Mouse (Mus musculus): ENCODE measurements around the gene Atp2b2.

Atp2b2 gene

GRCm38 (mm10) chr6:113890023-113890857 lies 152.2 kb downstream of the Atp2b2 start:
- DNase-seq (ENCODE audit: low read depth, low spot score) = peak; percentile 79

DNA sequence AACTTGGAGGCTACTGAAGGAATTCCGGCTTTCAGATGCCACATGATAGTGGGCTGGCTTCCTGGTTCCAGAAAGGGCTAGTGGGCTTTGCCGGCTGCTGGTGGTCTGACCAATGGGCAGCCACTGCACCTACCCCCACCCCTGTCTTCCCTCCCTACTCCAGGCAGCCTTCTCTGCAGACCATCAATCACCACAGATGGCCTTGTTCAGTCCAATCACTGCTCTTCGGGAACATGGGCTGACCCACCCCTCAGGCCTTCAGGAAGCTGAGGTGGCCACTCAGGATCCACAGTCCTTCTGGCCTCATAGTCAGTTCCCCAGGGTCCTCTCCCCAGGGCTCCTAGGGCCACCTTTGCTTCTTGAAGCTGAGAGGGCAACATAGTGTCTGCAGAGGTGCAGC lies 153.2 kb downstream of the Atp2b2 start:
- DNase-seq (ENCODE audit: low read depth, low spot score) = peak; percentile 51

- no peak for DNase-seq (ENCODE audit: low read depth, low spot score)
Measured at GRCm38 (mm10) chr6:113886886-113887285, 155.5 kb downstream of the Atp2b2 start.

GRCm38 (mm10) chr6:113884806-113885205 lies 157.6 kb downstream of the Atp2b2 start:
- no peak for DNase-seq (ENCODE audit: low read depth, low spot score)

DNA sequence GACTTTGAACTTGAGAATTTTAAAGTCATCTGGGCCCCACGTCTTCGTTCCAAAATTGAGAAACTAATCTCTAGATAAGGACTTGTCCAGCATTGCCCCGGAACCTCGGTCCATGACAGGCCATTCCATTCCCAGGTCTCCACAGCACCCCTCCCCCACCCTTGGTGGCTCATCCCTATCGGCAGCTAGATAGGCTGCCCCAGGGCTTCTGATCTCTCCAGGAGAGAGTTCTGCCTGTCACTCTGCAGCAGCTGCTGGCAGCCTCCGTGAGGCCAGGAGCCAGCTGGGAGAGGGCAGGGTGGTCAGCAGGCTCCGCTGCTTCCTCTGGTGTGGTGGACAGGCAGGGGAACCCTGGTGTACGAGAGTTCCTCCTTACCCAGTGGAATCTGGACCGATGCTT lies 159.2 kb downstream of the Atp2b2 start:
- DNase-seq (ENCODE audit: low read depth, low spot score) = no peak

- peak; percentile 89 for DNase-seq (ENCODE audit: low read depth, low spot score)
Measured at GRCm38 (mm10) chr6:113882396-113882795, 160.0 kb downstream of the Atp2b2 start.

DNA sequence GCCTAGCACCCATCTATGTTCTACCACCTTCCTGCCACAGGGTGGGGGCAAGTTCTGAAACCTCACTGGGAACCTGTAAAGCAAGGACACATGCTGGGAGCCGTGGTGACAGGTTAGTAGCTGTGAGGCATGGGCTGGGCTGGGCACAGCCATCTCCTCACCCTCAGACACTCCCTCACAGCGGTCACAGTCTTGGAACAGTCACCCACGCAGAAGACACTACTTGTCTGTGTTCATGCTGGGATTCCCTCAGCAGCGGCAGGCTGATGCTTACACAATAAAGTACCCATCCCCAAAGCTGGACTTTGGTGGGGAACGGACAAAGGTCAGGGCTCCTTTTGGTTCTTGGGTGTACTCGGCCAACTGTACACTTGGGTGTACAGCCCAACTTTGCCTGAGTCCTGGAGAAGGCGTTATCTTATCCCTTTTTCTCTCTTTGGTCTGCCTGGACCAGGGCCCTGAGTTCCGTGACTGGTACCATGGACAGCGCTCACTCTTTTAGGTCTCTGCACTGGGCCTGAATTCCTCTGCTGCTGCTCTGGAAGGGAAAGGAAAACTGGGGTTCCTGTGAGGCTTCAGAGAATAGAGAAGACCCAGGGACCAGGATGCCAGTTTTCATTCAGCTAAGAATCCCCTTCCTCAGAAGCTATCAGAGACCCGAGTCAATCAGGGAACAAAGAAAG lies 160.7 kb downstream of the Atp2b2 start:
- DNase-seq (ENCODE audit: low read depth, low spot score) = peak; percentile 71

- peak; percentile 59 for DNase-seq (ENCODE audit: low read depth, low spot score)
Measured at GRCm38 (mm10) chr6:113879366-113879765, 163.0 kb downstream of the Atp2b2 start.

DNA sequence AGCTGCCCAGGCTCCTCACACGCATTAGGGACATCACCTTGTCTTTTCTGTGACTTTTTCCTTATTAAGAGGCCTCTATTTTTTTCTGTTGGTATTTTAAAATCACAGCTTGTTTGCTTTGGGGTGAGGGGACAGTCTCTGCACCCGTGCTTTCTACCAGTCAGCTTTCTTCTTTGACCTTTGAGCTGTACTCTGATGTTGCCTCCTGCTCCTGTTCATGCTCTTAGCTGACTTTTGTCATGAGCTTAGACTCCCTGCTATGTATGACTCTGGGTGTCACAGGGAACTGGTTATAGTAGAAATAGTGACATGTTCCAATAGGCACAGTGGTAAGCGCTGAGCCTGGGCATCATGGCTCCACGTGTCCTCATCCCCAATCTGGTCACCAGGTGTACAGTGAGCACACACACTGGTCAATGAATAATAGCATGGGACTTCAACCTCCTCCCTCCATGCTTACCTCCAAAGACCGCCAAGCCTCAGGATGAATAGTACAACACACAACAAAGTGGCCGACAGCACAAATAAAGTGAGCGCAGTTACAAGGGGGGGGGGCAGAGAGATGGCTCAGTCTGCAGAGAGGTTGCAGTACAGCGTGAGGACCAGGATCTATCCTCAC lies 163.8 kb downstream of the Atp2b2 start:
- DNase-seq (ENCODE audit: low read depth, low spot score) = no peak

- DNase-seq (ENCODE audit: low read depth, low spot score) = no peak
Measured at GRCm38 (mm10) chr6:113876585-113876984, 165.8 kb downstream of the Atp2b2 start.

- peak; percentile 73 for DNase-seq (ENCODE audit: low read depth, low spot score)
Measured at GRCm38 (mm10) chr6:113875201-113875600, 167.2 kb downstream of the Atp2b2 start.

DNA sequence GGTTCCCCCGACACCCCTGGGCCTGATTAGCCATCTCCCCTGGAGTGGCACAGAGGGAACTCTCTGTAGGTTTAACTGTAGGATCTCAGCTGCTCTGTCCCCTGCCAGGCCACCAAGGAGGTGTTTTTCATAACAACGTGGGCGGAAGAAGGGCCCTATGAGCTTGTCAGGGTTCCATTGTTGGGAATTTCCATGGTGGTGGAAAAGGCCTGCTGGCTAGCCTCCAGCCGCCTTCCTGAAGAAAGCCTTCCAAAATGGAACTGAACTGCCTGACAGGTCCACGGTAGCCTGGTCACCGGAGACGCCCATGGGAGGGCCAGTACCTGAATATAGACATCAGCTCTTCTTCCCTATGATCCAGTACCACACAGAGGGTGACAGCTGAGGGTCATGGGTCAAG lies 169.8 kb downstream of the Atp2b2 start:
- DNase-seq (ENCODE audit: low read depth, low spot score) = peak; percentile 74

GRCm38 (mm10) chr6:113870775-113871174 lies 171.6 kb downstream of the Atp2b2 start:
- DNase-seq (ENCODE audit: low read depth, low spot score) = peak; percentile 66

- DNase-seq (ENCODE audit: low read depth, low spot score) = no peak
Measured at GRCm38 (mm10) chr6:113868552-113868951, 173.9 kb downstream of the Atp2b2 start.

DNA sequence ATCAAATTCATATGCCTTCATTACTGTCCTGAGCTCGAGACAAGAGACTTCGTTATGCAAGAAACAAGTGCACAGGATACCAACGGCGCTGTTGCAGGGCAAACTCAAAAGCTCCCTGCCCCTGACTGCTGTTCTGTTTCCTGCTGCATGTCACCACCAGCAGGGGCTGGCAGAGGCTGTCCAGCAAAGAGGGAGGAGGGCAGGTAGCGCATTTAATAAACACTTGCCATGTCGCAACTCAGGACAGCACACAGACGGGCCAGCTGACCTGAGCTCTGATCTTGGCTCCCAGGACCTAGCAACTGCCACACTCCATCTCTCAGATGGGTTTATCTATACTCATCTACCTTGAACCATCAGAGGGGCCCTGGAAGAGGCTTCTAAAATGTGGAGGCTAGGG lies 176.7 kb downstream of the Atp2b2 start:
- DNase-seq (ENCODE audit: low read depth, low spot score) = peak; percentile 53

GRCm38 (mm10) chr6:113864812-113865211 lies 177.6 kb downstream of the Atp2b2 start:
- peak; percentile 59 for DNase-seq (ENCODE audit: low read depth, low spot score)

GRCm38 (mm10) chr6:113862955-113863354 lies 179.5 kb downstream of the Atp2b2 start:
- DNase-seq (ENCODE audit: low read depth, low spot score) = no peak

GRCm38 (mm10) chr6:113861938-113862337 lies 180.5 kb downstream of the Atp2b2 start:
- DNase-seq (ENCODE audit: low read depth, low spot score) = no peak

GRCm38 (mm10) chr6:113861375-113861770 lies 181.0 kb downstream of the Atp2b2 start:
- no peak for DNase-seq (ENCODE audit: low read depth, low spot score)

GRCm38 (mm10) chr6:113860735-113861374 lies 181.6 kb downstream of the Atp2b2 start:
- DNase-seq (ENCODE audit: low read depth, low spot score) = peak; percentile 99

- no peak for DNase-seq (ENCODE audit: low read depth, low spot score)
Measured at GRCm38 (mm10) chr6:113860023-113860734, 182.2 kb downstream of the Atp2b2 start.
